Mouse (Mus musculus) spleen, adult 2 months (tissue): ENCODE data around the gene Ggt1.

ENCODE experiments used
- CTCF ChIP-seq: fragments of 200-500 bp; IDR thresholded peaks from 2 replicates; pipeline ENCODE4 v1.5.1; 2011; ENCODE audit warnings: mild to moderate bottlenecking, inconsistent platforms; ENCODE audit not compliant: insufficient read depth, insufficient read length, insufficient replicate concordance; ENCODE audit errors: extremely low read depth
- POLR2A ChIP-seq: fragments of 200-500 bp; IDR thresholded peaks from 2 replicates; pipeline ENCODE4 v1.6.1; 2011; ENCODE audit warnings: low read depth, low read length, inconsistent platforms

GRCm38 (mm10) chr10:75531532-75532090, 29.8 kb upstream of the Ggt1 start:
- TF ChIP-seq POLR2A (no peak), CTCF (no peak)
